Mouse (Mus musculus) limb, embryonic 11.5 days (tissue): ENCODE results near the gene Gapdhs. TPM values are rescaled to one million over a fixed set of nuclear protein-coding genes. Genes with fewer than 3 reads are reported as not detected.
A peak's percentile ranks its signal among the peaks of the same experiment; 100 is the strongest.
"Not testable (repeated sequence)": the region's sequence is repeated elsewhere in the genome, so short reads cannot be mapped to it uniquely, and the experiment has no call there.

ENCODE experiments used
- ATAC-seq: fragments of 200-750 bp; cut with Nextera tagmentation; 2 replicates; pipeline ENCODE4 v1.8.0; 2017; ENCODE audit warnings: low read depth; ENCODE audit not compliant: insufficient number of reproducible peaks, low FRiP score, low TSS enrichment
- DNase-seq: peaks from one replicate; pipeline ENCODE4 v3.0.0-alpha.2; 2015; ENCODE audit warnings: low spot score
- H3K27ac ChIP-seq: fragments of 300-500 bp; sonication (generic); replicated peaks from 2 replicates; pipeline ENCODE4 v1.5.1; 2014; ENCODE audit warnings: low read depth, mild to moderate bottlenecking, low read length
- H3K27me3 ChIP-seq: fragments of 300-500 bp; sonication (generic); 2 replicates; pipeline ENCODE4 v1.6.1; 2014; ENCODE audit warnings: mild to moderate bottlenecking, low read length, mixed read lengths; ENCODE audit not compliant: control insufficient read depth, insufficient read depth
- H3K36me3 ChIP-seq: fragments of 300-500 bp; sonication (generic); 2 replicates; pipeline ENCODE4 v1.6.1; 2014; ENCODE audit warnings: mild to moderate bottlenecking, low read length, moderate library complexity, mixed read lengths; ENCODE audit not compliant: control insufficient read depth, insufficient read depth
- H3K4me1 ChIP-seq: fragments of 300-500 bp; sonication (generic); 2 replicates; pipeline ENCODE4 v1.6.1; 2014; ENCODE audit warnings: low read length, mixed read lengths; ENCODE audit not compliant: control insufficient read depth, insufficient read depth
- H3K4me2 ChIP-seq: fragments of 300-500 bp; sonication (generic); 2 replicates; pipeline ENCODE4 v1.6.1; 2014; ENCODE audit warnings: low read depth, mild to moderate bottlenecking, moderate library complexity; ENCODE audit not compliant: severe bottlenecking
- H3K4me3 ChIP-seq: fragments of 300-500 bp; sonication (generic); 2 replicates; pipeline ENCODE4 v1.5.1; 2014; ENCODE audit warnings: low read depth, low read length
- H3K9ac ChIP-seq: fragments of 300-500 bp; sonication (generic); 2 replicates; pipeline ENCODE4 v1.6.1; 2014; ENCODE audit warnings: mild to moderate bottlenecking, low read length
- H3K9me3 ChIP-seq: fragments of 300-500 bp; sonication (generic); 2 replicates; pipeline ENCODE4 v1.6.1; 2016; ENCODE audit warnings: low read length; ENCODE audit not compliant: control insufficient read depth
- WGBS: fragments of 180-500 bp; shearing (Covaris S2); extraction: QIAGEN DNeasy Blood & Tissue Kit; methylation state at CpG from one replicate; pipeline ENCODE4 v1.1.7; 2014; 5-methylcytosine and 5-hydroxymethylcytosine counted together
- polyA plus RNA-seq: library from polyadenylated mRNA; unstranded; fragments of >200 nt; fragmentation: Nextera tagmentation; extraction: Ambion mirVana; gene quantifications from 2 replicates; pipeline ENCODE4 v1.2.1, GENCODE M21; 2014

The Gapdhs gene
- polyA plus RNA-seq, 1 experiment from 2014 or later, result 0.47 TPM

DNA sequence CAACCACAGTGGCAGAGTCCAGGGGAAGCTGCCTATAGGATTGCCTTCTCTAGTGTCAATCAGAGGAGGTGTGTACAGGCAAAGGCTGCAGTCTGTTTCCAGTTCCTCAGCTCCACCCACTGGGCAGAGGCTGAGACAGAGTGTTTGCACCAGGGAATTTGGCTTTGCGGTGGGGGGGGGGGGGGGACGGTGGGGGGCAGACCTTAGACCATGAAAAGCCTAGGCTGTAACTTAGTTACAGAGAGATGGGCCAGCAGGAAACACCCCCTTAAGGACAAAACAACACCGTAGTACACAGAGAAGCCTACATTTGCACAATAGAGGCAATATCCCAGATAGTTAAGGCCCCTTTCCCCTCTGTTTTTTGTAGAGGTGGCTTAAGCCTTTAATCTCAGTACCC is 13.5 kb upstream of the Gapdhs start:
- no peaks in the 10 kb centered on the region for H3K27me3 ChIP-seq
- H3K9me3 ChIP-seq, result no peaks in the 10 kb centered on the region; the same call in 1 of the 2 replicates
- no peak overlapping the region for H3K4me2 ChIP-seq
- 78% methylated on average over 2 of the region's 3 CpGs for WGBS
- H3K9ac ChIP-seq, result no peak overlapping the region
- ATAC-seq, result no peak
- H3K27ac ChIP-seq, result no peak overlapping the region
- H3K4me3 ChIP-seq, result no peak overlapping the region
- DNase-seq, result no peak
- no peaks in the 10 kb centered on the region for H3K4me1 ChIP-seq
- no peaks in the 10 kb centered on the region for H3K36me3 ChIP-seq

DNA sequence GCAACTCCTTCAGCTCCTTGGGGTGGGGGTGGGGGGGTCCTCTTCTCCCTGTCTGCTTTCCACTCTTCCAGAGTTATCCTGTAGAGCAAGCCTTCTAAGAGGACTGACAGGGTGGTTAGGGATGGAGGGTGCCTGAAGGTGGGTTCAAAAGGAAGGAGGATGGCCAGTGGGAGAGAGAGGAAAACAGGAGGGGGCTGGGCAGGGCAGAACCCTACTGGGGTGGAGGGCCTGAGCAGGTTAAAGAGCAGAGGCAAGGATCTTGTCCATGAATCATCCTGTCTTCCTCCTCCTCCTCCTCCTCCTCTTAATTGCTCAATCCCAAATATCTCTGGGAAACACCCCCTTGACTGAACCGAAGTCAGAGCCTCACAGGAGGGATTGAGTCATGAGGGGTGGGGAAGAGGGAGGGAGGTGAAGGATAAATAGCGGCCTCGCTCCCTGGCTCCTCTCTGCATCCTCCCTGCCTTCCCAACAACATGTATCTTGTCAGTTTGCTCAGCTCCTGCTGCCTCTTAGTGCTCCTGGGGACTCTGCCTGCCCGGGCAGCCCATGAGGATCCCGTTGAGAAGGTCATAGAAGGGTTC is 7.7 kb upstream of the Gapdhs start, which contains the start of gene Sbsn:
Sbsn (plus strand) TSS at position 386 of the 584 bp plus-strand sequence.
- H3K27ac ChIP-seq, result no peak within 1 kb of the TSS
- 48% methylated on average over 5 of the region's 5 CpGs for WGBS

DNA sequence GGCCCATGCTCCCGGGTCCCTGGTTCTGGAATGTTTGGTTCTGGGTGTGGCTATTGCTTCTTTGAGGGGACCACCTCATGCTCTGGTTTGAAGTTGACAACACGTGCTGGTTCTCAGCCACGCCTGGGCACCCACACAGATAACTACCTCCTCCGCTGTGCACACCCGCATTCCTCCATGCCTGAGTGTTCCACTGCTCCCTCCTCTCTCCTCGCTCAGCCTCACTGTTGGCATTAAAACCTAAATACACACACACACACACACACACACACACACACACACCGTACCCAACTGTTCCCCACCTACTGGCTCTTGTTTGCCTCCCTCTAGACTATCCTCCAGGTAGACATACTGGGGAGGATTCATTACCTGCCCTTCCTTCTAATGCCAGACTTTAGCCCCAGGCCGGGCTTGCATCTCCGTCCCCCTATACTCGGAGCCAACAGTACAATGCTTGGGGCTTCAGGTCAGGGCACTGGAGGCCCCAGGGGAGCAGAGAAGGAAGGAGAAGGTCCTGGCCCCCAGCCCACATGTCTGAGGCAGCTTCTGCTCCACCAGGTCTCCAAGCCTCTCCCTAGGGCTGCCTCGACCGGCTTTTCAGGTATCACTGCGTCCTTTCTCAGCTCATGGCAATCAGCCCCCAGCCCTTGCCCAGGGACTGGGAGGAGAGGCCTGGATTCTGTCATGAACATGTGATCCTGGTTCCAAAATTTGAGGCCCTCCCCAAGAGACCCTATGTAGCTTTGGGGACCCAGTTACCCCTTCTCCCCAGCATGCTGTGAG is 6.5 kb upstream of the Gapdhs start:
- Histone ChIP-seq H3K27me3 (no peaks in the 10 kb centered on the region), H3K27ac (no peak overlapping the region), H3K36me3 (no peaks in the 10 kb centered on the region; the same call in 1 of the 2 replicates), H3K4me1 (no peaks in the 10 kb centered on the region), H3K4me3 (no peak overlapping the region), H3K9ac (no peak overlapping the region), H3K9me3 (no peaks in the 10 kb centered on the region; the same call in 1 of the 2 replicates), H3K4me2 (no peak overlapping the region)
- 90% methylated on average over 13 of the region's 13 CpGs for WGBS
- ATAC-seq (no peak), DNase-seq (no peak)

More for the DNA sequence above, 7.7 kb upstream of the Gapdhs start, which contains the start of gene Sbsn:
- DNase-seq (no peak), ATAC-seq (no peak)
- no peaks in the 10 kb centered on the region for H3K27me3 ChIP-seq
- H3K4me1 ChIP-seq, result no peaks in the 10 kb centered on the region
- H3K4me3 ChIP-seq, result no peak within 1 kb of the TSS
- no peak within 1 kb of the TSS for H3K9ac ChIP-seq
- H3K9me3 ChIP-seq, result no peaks in the 10 kb centered on the region; the same call in 1 of the 2 replicates
- H3K4me2 ChIP-seq, result no peak within 1 kb of the TSS
- H3K36me3 ChIP-seq, result no peaks in the 10 kb centered on the region

DNA sequence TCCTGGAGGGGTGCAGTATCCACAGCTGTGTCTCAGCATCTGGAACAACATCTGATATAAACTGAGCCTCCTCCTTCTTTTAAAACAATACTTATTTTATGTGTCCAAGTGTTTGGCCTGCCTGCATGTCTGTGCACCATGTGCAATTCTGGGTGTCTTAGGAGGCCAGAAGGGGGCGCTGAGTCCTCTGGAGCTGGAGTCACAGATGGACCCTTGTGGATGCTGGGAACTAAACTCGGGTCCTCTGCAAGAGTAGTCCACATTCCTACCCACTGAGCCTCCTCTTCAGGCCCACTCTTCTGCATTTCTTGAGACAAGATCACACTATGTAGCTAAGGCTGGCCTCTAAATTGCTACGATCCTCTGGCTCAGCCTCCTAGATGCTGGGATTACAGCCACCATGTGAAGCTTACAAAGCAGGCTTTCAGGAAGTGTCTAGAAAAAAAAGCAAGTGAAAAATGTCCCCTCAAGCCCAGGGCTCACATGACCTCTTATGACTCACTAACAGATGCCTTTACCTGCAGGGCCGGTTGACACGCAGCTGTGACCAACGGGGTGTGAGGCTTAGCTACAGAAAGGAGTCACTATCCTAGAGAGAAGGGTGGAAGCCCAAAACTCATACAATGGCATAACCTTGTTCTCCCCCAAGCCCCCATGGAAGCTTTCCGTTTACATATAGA is 4.2 kb upstream of the Gapdhs start:
- ATAC-seq, result no peak

DNA sequence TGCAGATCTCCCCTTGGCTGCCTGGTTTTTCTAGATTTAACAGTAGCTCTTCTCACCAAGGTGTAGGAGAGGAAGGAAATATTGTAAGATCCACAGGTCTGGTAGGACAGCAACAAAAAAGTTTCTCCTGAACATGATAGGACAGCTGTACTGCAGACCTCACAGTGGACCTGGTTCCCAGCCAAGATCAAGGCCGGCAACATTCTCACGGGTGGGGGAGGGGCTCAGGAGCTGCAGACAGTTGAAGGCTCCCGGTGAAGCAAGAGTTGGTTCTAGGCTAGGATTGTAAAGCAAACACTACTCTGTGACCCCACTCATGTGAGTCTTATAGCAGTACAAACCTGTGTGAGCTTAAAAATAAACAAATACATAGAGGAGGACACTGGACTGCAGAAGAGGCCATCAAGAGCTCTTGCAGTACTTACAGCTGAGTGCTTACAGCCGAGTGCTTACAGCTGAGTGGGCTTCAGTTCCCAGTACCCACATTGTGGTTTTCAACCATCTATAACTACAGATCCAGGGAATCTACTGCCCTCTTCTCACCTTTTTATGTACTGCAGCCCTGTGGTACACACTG is 629 bp upstream of the Gapdhs start:
- 47% methylated on average over 4 of the region's 4 CpGs for WGBS
- no peak for DNase-seq
- H3K4me2 ChIP-seq, result no peak overlapping the region

More for the DNA sequence above, 4.2 kb upstream of the Gapdhs start:
- DNase-seq, result no peak
- Histone ChIP-seq H3K4me2 (no peak overlapping the region), H3K4me3 (no peak overlapping the region), H3K9ac (no peak overlapping the region), H3K9me3 (no peaks in the 10 kb centered on the region), H3K36me3 (no peaks in the 10 kb centered on the region; the same call in 1 of the 2 replicates), H3K27me3 (no peaks in the 10 kb centered on the region), H3K4me1 (no peaks in the 10 kb centered on the region), H3K27ac (no peak overlapping the region)
- WGBS, result 83% methylated on average over 7 of the region's 7 CpGs

DNA sequence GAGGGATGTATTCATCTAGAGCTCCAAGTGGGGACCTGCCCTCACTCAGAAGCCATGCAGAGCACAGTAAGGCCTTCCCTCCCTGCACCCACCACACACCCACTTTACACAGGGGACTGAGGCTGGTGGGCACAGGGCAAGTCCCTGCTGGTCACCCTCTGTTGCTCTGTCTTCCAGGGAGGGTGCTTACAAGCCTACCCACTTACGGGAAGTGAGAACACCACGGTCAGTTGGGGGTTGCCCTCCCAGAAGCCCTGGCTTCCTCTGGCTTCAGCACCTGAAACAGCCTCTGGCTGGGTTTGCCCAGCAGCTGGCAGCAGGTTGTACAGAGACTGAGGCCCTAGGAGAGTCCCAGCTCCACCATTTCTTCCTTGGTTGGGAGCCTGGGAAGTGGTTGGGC is 911 bp downstream of the Gapdhs start:
- not testable (repeated sequence) for DNase-seq, H3K4me3 ChIP-seq, H3K4me2 ChIP-seq, H3K9me3 ChIP-seq, H3K27me3 ChIP-seq, ATAC-seq, H3K27ac ChIP-seq, H3K9ac ChIP-seq, H3K36me3 ChIP-seq, H3K4me1 ChIP-seq
- 85% methylated on average over 2 of the region's 2 CpGs for WGBS

More for the DNA sequence above, 629 bp upstream of the Gapdhs start:
- no peaks in the 10 kb centered on the region for H3K27me3 ChIP-seq
- no peak overlapping the region for H3K27ac ChIP-seq
- no peak for ATAC-seq
- H3K9ac ChIP-seq, result no peak overlapping the region
- no peaks in the 10 kb centered on the region; the same call in 1 of the 2 replicates for H3K36me3 ChIP-seq
- H3K4me1 ChIP-seq, result no peaks in the 10 kb centered on the region
- H3K4me3 ChIP-seq, result no peak overlapping the region
- H3K9me3 ChIP-seq, result no peaks in the 10 kb centered on the region

DNA sequence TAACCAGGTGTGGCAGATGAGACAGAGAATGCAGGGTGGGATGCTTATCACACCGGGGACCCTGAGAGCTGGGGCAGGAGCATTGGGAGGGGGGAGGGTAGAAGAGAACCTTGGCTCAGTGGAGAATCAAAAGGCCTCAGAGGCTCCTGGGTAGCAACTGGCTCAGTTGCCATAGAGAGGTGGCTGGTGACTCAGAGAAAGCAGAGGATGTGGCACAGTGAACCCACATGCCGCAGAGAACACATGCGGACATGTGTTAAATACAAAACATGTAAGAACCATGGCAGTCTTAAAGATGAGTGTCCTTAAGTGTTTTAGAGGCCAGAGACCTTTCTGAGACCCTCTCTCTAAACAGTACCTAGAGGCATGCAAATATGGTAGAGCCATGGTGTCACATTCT is 7.3 kb downstream of the Gapdhs start:
- Histone ChIP-seq H3K4me3 (no peak overlapping the region), H3K27ac (no peak overlapping the region), H3K9ac (no peak overlapping the region), H3K4me2 (no peak overlapping the region), H3K9me3 (no peaks in the 10 kb centered on the region), H3K36me3 (0 out of 2 replicates have a peak, but pooled peaks cover 2% of the 10 kb centered on the region), H3K27me3 (no peaks in the 10 kb centered on the region), H3K4me1 (no peaks in the 10 kb centered on the region)
- 83% methylated on average over 3 of the region's 3 CpGs for whole genome bisulfite sequencing
- DNase-seq (no peak), ATAC-seq (no peak)

DNA sequence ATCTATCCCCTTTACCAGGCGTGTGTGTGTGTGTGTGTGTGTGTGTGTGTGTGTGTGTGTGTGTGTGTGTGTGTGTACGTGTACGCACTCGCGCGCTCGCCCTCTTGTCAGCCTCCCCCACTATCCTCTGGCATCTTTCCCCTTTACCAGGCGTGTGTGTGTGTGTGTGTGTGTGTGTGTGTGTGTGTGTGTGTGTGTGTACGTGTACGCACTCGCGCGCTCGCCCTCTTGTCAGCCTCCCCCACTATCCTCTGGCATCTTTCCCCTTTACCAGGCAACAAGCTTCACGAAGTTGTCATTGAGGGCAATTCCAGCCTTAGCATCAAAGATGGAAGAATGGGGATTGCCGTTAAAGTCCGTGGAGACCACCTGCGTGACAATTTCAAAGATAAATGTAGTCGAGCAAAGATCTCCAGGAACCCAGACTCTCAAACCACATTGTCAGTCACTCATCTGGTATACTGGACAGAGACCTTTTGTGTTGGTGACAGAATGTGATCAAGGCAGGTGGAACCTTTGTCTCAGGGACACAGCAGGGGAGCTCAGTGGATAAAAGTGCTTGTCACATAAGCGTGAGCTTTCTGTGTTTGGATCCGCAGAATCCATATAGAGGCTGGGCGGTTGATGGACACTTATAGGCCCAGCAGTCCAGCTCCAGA is 13.3 kb downstream of the Gapdhs start:
- not testable (repeated sequence) for H3K9me3 ChIP-seq, H3K27ac ChIP-seq, ATAC-seq, H3K27me3 ChIP-seq, DNase-seq, H3K4me1 ChIP-seq, H3K36me3 ChIP-seq
- H3K4me2 ChIP-seq, result peak overlapping the region; percentile 54
- peak overlapping the region; percentile 51 for H3K4me3 ChIP-seq
- peak overlapping the region; percentile 68 for H3K9ac ChIP-seq
- WGBS, result 30% methylated on average over 15 of the region's 22 CpGs
